Mouse (Mus musculus) hindbrain, embryonic 11.5 days (tissue): ENCODE measurements around the gene Abcc5. TPM values are rescaled to one million over a fixed set of nuclear protein-coding genes. Genes with fewer than 3 reads are reported as not detected.
A peak's percentile ranks its signal among the peaks of the same experiment; 100 is the strongest.
"Not testable (repeated sequence)": the region's sequence is repeated elsewhere in the genome, so short reads cannot be mapped to it uniquely, and the experiment has no call there.

Experiments used
- ATAC-seq: fragments of 200-750 bp; cut with Nextera tagmentation; 2 replicates; pipeline ENCODE4 v1.8.0; 2017; ENCODE audit warnings: mild to moderate bottlenecking, moderate TSS enrichment, moderate library complexity; ENCODE audit not compliant: low FRiP score
- DNase-seq: peaks from one replicate; pipeline ENCODE4 v3.0.0-alpha.2; 2015; ENCODE audit warnings: low spot score
- H3K27ac ChIP-seq: fragments of 300-500 bp; sonication (generic); 2 replicates; pipeline ENCODE4 v1.5.1; 2014; ENCODE audit warnings: mild to moderate bottlenecking, low read depth, low read length
- H3K27me3 ChIP-seq: fragments of 300-500 bp; sonication (generic); 2 replicates; pipeline ENCODE4 v1.6.1; 2014; ENCODE audit warnings: mild to moderate bottlenecking, low read length, moderate library complexity, mixed read lengths; ENCODE audit not compliant: control insufficient read depth, insufficient read depth
- H3K36me3 ChIP-seq: fragments of 300-500 bp; sonication (generic); 2 replicates; pipeline ENCODE4 v1.6.1; 2014; ENCODE audit warnings: mild to moderate bottlenecking, low read length, moderate library complexity, mixed read lengths; ENCODE audit not compliant: control insufficient read depth, insufficient read depth
- H3K4me1 ChIP-seq: fragments of 300-500 bp; sonication (generic); replicated peaks from 2 replicates; pipeline ENCODE4 v1.6.1; 2014; ENCODE audit warnings: low read length, mixed read lengths; ENCODE audit not compliant: control insufficient read depth, insufficient read depth
- H3K4me2 ChIP-seq: fragments of 300-500 bp; sonication (generic); replicated peaks from 2 replicates; pipeline ENCODE4 v1.6.1; 2014; ENCODE audit warnings: mild to moderate bottlenecking, low read depth, low read length
- H3K4me3 ChIP-seq: fragments of 300-500 bp; sonication (generic); 2 replicates; pipeline ENCODE4 v1.5.1; 2014; ENCODE audit warnings: low read depth, low read length
- H3K9ac ChIP-seq: fragments of 300-500 bp; sonication (generic); 2 replicates; pipeline ENCODE4 v1.6.1; 2014; ENCODE audit warnings: low read depth, low read length
- H3K9me3 ChIP-seq: fragments of 300-500 bp; sonication (generic); 2 replicates; pipeline ENCODE4 v1.6.1; 2016; ENCODE audit warnings: low read length; ENCODE audit not compliant: control insufficient read depth
- WGBS: fragments of 180-500 bp; shearing (Covaris S2); extraction: QIAGEN DNeasy Blood & Tissue Kit; methylation state at CpG from one replicate; pipeline ENCODE4 v1.1.7; 2014; 5-methylcytosine and 5-hydroxymethylcytosine counted together
- polyA plus RNA-seq: library from polyadenylated mRNA; unstranded; fragments of >200 nt; fragmentation: Nextera tagmentation; extraction: Ambion mirVana; gene quantifications from 2 replicates; pipeline ENCODE4 v1.2.1, GENCODE M21; 2014

The Abcc5 gene
- 65.4 and 89.9 TPM in 2 replicates for polyA plus RNA-seq

GRCm38 (mm10) chr16:20425855-20426598 is at the start of gene Abcc5:
Gene Abcc5, minus strand, starts transcription at chr16:20426394.
- Histone ChIP-seq H3K4me3 (peak within 1 kb of the TSS; percentile 74), H3K27me3 (no peaks in the 10 kb centered on the region), H3K9ac (peak within 1 kb of the TSS; percentile 81), H3K36me3 (no peaks in the 10 kb centered on the region), H3K27ac (peak within 1 kb of the TSS; percentile 88), H3K4me2 (peak within 1 kb of the TSS; percentile 64), H3K4me1 (no peaks in the 10 kb centered on the region), H3K9me3 (no peaks in the 10 kb centered on the region)
- ATAC-seq = peak; percentile 98
- under 1% methylated on average over 62 of the region's 62 CpGs for WGBS
- peak; percentile 94 for DNase-seq

- WGBS = 97% methylated on average over 1 of the region's 1 CpGs
- H3K36me3 ChIP-seq = no peaks in the 10 kb centered on the region
- no peak overlapping the region for H3K9ac ChIP-seq
- H3K4me3 ChIP-seq = no peak overlapping the region
- no peaks in the 10 kb centered on the region for H3K4me1 ChIP-seq
- no peak for DNase-seq
- H3K9me3 ChIP-seq = no peaks in the 10 kb centered on the region
- ATAC-seq = no peak
- no peak overlapping the region for H3K4me2 ChIP-seq
- no peak overlapping the region for H3K27ac ChIP-seq
- no peaks in the 10 kb centered on the region for H3K27me3 ChIP-seq
These were observed 49.1 kb upstream of the Abcc5 start for GRCm38 (mm10) chr16:20475335-20475734.

GRCm38 (mm10) chr16:20474786-20475185 is 48.6 kb upstream of the Abcc5 start:
- Histone ChIP-seq H3K9ac (no peak overlapping the region), H3K9me3 (no peaks in the 10 kb centered on the region), H3K27ac (no peak overlapping the region), H3K4me1 (no peaks in the 10 kb centered on the region), H3K36me3 (no peaks in the 10 kb centered on the region), H3K27me3 (no peaks in the 10 kb centered on the region), H3K4me2 (no peak overlapping the region), H3K4me3 (no peak overlapping the region)
- DNase-seq (no peak), ATAC-seq (no peak)
- 91% methylated on average over 6 of the region's 6 CpGs for WGBS

GRCm38 (mm10) chr16:20474211-20474610 is 48.0 kb upstream of the Abcc5 start:
- Histone ChIP-seq H3K36me3 (no peaks in the 10 kb centered on the region), H3K4me3 (no peak overlapping the region), H3K27me3 (no peaks in the 10 kb centered on the region), H3K9me3 (no peaks in the 10 kb centered on the region), H3K27ac (no peak overlapping the region), H3K9ac (no peak overlapping the region), H3K4me1 (no peaks in the 10 kb centered on the region), H3K4me2 (no peak overlapping the region)
- WGBS = 93% methylated on average over 8 of the region's 8 CpGs
- no peak for DNase-seq
- no peak for ATAC-seq

- no peaks in the 10 kb centered on the region for H3K4me1 ChIP-seq
- H3K27ac ChIP-seq = no peak overlapping the region
- WGBS = 65% methylated on average over 1 of the region's 1 CpGs
- H3K9me3 ChIP-seq = no peaks in the 10 kb centered on the region
- no peak overlapping the region for H3K9ac ChIP-seq
- no peak for ATAC-seq
- H3K4me3 ChIP-seq = no peak overlapping the region
- no peak for DNase-seq
- H3K36me3 ChIP-seq = no peaks in the 10 kb centered on the region
- no peak overlapping the region for H3K4me2 ChIP-seq
- no peaks in the 10 kb centered on the region for H3K27me3 ChIP-seq
These were observed 47.6 kb upstream of the Abcc5 start for GRCm38 (mm10) chr16:20473748-20474147.

GRCm38 (mm10) chr16:20471686-20472085 is 45.5 kb upstream of the Abcc5 start:
- no peak overlapping the region for H3K9ac ChIP-seq
- no peak overlapping the region for H3K4me2 ChIP-seq
- H3K9me3 ChIP-seq = no peaks in the 10 kb centered on the region
- no peaks in the 10 kb centered on the region for H3K36me3 ChIP-seq
- DNase-seq (no peak), ATAC-seq (no peak)
- no peak overlapping the region for H3K27ac ChIP-seq
- H3K4me1 ChIP-seq = no peaks in the 10 kb centered on the region
- no peaks in the 10 kb centered on the region for H3K27me3 ChIP-seq
- H3K4me3 ChIP-seq = no peak overlapping the region
- WGBS = 88% methylated on average over 1 of the region's 1 CpGs

GRCm38 (mm10) chr16:20470981-20471380 is 44.8 kb upstream of the Abcc5 start:
- DNase-seq (no peak), ATAC-seq (no peak)
- Histone ChIP-seq H3K4me3 (no peak overlapping the region), H3K4me1 (no peaks in the 10 kb centered on the region), H3K36me3 (no peaks in the 10 kb centered on the region), H3K4me2 (no peak overlapping the region), H3K27me3 (no peaks in the 10 kb centered on the region), H3K9me3 (no peaks in the 10 kb centered on the region), H3K9ac (no peak overlapping the region), H3K27ac (no peak overlapping the region)
- 95% methylated on average over 2 of the region's 2 CpGs for WGBS

- Histone ChIP-seq H3K4me1 (no peaks in the 10 kb centered on the region), H3K9me3 (no peaks in the 10 kb centered on the region), H3K27me3 (no peaks in the 10 kb centered on the region), H3K9ac (no peak overlapping the region), H3K4me2 (no peak overlapping the region), H3K4me3 (no peak overlapping the region), H3K27ac (no peak overlapping the region), H3K36me3 (no peaks in the 10 kb centered on the region)
- no peak for ATAC-seq
- no peak for DNase-seq
These were observed 38.5 kb upstream of the Abcc5 start for GRCm38 (mm10) chr16:20464725-20465124.

- not testable (repeated sequence) for DNase-seq, H3K4me2 ChIP-seq, H3K27ac ChIP-seq, H3K4me3 ChIP-seq, H3K4me1 ChIP-seq, H3K9ac ChIP-seq, H3K9me3 ChIP-seq, H3K27me3 ChIP-seq, ATAC-seq, H3K36me3 ChIP-seq
- WGBS = 93% methylated on average over 5 of the region's 5 CpGs
These were observed 32.5 kb upstream of the Abcc5 start for GRCm38 (mm10) chr16:20458736-20459135.
